Mouse (Mus musculus) megakaryocyte, embryonic 14.5 days (primary cell): ENCODE measurements around the gene Lama5.

ENCODE experiments used
- FLI1 ChIP-seq: IDR thresholded peaks from 2 replicates; pipeline ENCODE4 v1.6.1; 2012; ENCODE audit warnings: low read length, inconsistent platforms, mixed read lengths
- GATA1 ChIP-seq: IDR thresholded peaks from 3 replicates; pipeline ENCODE4 v1.6.1; 2012; ENCODE audit warnings: mixed read lengths, low read length, inconsistent platforms, borderline replicate concordance

GRCm38 (mm10) chr2:180198782-180199181, 26.9 kb downstream of the Lama5 start:
- no peak for TF ChIP-seq GATA1
- TF ChIP-seq FLI1 = no peak
